Mouse (Mus musculus) CH12.LX (cell line): ENCODE measurements around the gene Tor3a. TPM values are rescaled to one million over a fixed set of nuclear protein-coding genes. Genes with fewer than 3 reads are reported as not detected.

Experiments used
- DNase-seq: peaks from one replicate; pipeline ENCODE4 v3.0.0-alpha.2; 2013; ENCODE audit errors: extremely low read depth
- H3K27ac ChIP-seq: 2 replicates; pipeline ENCODE4 v1.5.1; 2012; ENCODE audit warnings: low read depth, mild to moderate bottlenecking, control low read depth, moderate library complexity; ENCODE audit not compliant: insufficient read depth
- H3K27me3 ChIP-seq: replicated peaks from 2 replicates; pipeline ENCODE3; 2012; ENCODE audit warnings: inconsistent platforms
- H3K36me3 ChIP-seq, 2 experiments: replicated peaks in 1 of 2; 2 replicates each; pipeline versions ENCODE3 to v1.6.1; 2012; ENCODE audit warnings: inconsistent platforms in 1 of 2, low read length in 1 of 2, mild to moderate bottlenecking in 1 of 2, mixed read lengths in 1 of 2, moderate library complexity in 1 of 2; ENCODE audit not compliant: control insufficient read depth in 1 of 2, insufficient read depth in 1 of 2
- H3K4me1 ChIP-seq, 2 experiments: 2 replicates each; pipeline ENCODE4 v1.6.1; 2012; ENCODE audit warnings: inconsistent platforms in 1 of 2, moderate library complexity in 1 of 2; ENCODE audit not compliant: insufficient read depth in 2 of 2, control insufficient read depth in 1 of 2
- H3K4me2 ChIP-seq: 2 replicates; pipeline ENCODE4 v1.6.1; 2012; ENCODE audit warnings: low read depth, mild to moderate bottlenecking, control low read depth; ENCODE audit not compliant: poor library complexity, insufficient read depth, severe bottlenecking
- H3K4me3 ChIP-seq, 3 experiments: fragments of 150-350 bp in 1 of 3; sonication (generic) in 1 of 3; replicated peaks in 1 of 3; 2 replicates each; pipeline versions ENCODE3 to v1.5.1; 2011 to 2012; ENCODE audit warnings: low read depth in 2 of 3, low read length in 2 of 3, mild to moderate bottlenecking in 2 of 3, moderate library complexity in 2 of 3, control low read depth in 1 of 3, improper control_type of control experiment in 1 of 3, inconsistent platforms in 1 of 3, mixed read lengths in 1 of 3; ENCODE audit not compliant: poor library complexity in 1 of 3
- H3K79me2 ChIP-seq: replicated peaks from 2 replicates; pipeline ENCODE4 v1.6.1; 2012; ENCODE audit warnings: mild to moderate bottlenecking, moderate library complexity; ENCODE audit not compliant: control insufficient read depth, poor library complexity, insufficient read depth, severe bottlenecking; ENCODE audit errors: extremely low read depth
- H3K9ac ChIP-seq: 2 replicates; pipeline ENCODE4 v1.6.1; 2012; ENCODE audit warnings: low read depth, mild to moderate bottlenecking, control low read depth, moderate library complexity; ENCODE audit not compliant: insufficient read depth
- H3K9me3 ChIP-seq: replicated peaks from 2 replicates; pipeline ENCODE3; 2012; ENCODE audit warnings: low read length, inconsistent platforms, mixed read lengths
- CHD1 ChIP-seq: IDR thresholded peaks from 2 replicates; pipeline ENCODE4 v1.6.1; 2012; ENCODE audit warnings: low read depth, low read length, improper control_type of control experiment, inconsistent platforms
- CHD2 ChIP-seq: IDR thresholded peaks from 2 replicates; pipeline ENCODE4 v1.6.1; 2011; ENCODE audit warnings: low read length, improper control_type of control experiment
- CTCF ChIP-seq, 2 experiments: IDR thresholded peaks in 1 of 2; conservative IDR thresholded peaks in 1 of 2; 2 replicates each; pipeline ENCODE4 v1.5.1; 2011 to 2012; ENCODE audit warnings: low read depth in 2 of 2, low read length in 2 of 2, improper control_type of control experiment in 1 of 2, inconsistent platforms in 1 of 2, mild to moderate bottlenecking in 1 of 2, moderate library complexity in 1 of 2
- E2F4 ChIP-seq: IDR thresholded peaks from 2 replicates; pipeline ENCODE4 v1.6.1; 2011; ENCODE audit warnings: low read depth, low read length, improper control_type of control experiment; ENCODE audit not compliant: insufficient replicate concordance
- ELF1 ChIP-seq: IDR thresholded peaks from 2 replicates; pipeline ENCODE4 v1.6.1; 2014; ENCODE audit warnings: low read depth, mild to moderate bottlenecking, inconsistent platforms, low read length, improper control_type of control experiment
- EP300 ChIP-seq: IDR thresholded peaks from 2 replicates; pipeline ENCODE4 v1.6.1; 2011; ENCODE audit warnings: low read length, improper control_type of control experiment
- ETS1 ChIP-seq: conservative IDR thresholded peaks from 2 replicates; pipeline ENCODE4 v1.6.1; 2012; ENCODE audit warnings: low read depth, mild to moderate bottlenecking, inconsistent platforms, low read length, improper control_type of control experiment, moderate library complexity
- GABPA ChIP-seq: IDR thresholded peaks from 2 replicates; pipeline ENCODE4 v1.6.1; 2012; ENCODE audit warnings: low read depth, low read length, improper control_type of control experiment, inconsistent platforms; ENCODE audit not compliant: insufficient replicate concordance
- HCFC1 ChIP-seq: IDR thresholded peaks from 2 replicates; pipeline ENCODE4 v1.6.1; 2012; ENCODE audit warnings: low read depth, mild to moderate bottlenecking, inconsistent platforms, low read length, improper control_type of control experiment
- IRF4 ChIP-seq: IDR thresholded peaks from 2 replicates; pipeline ENCODE4 v1.6.1; 2014; ENCODE audit warnings: low read depth, mild to moderate bottlenecking, inconsistent platforms, low read length, improper control_type of control experiment
- JUND ChIP-seq: conservative IDR thresholded peaks from 2 replicates; pipeline ENCODE4 v1.6.1; 2011; ENCODE audit warnings: low read depth, low read length, improper control_type of control experiment
- KAT2A ChIP-seq: IDR thresholded peaks from 2 replicates; pipeline ENCODE4 v1.6.1; 2012; ENCODE audit warnings: low read length, improper control_type of control experiment, inconsistent platforms; ENCODE audit not compliant: insufficient replicate concordance
- MAFK ChIP-seq: IDR thresholded peaks from 2 replicates; pipeline ENCODE4 v1.6.1; 2011; ENCODE audit warnings: low read length, improper control_type of control experiment; ENCODE audit not compliant: insufficient replicate concordance
- MAX ChIP-seq: IDR thresholded peaks from 2 replicates; pipeline ENCODE4 v1.6.1; 2011; ENCODE audit warnings: low read length, improper control_type of control experiment
- MAZ ChIP-seq: IDR thresholded peaks from 2 replicates; pipeline ENCODE4 v1.6.1; 2012; ENCODE audit warnings: low read depth, mild to moderate bottlenecking, inconsistent platforms, low read length, improper control_type of control experiment, moderate library complexity
- MEF2A ChIP-seq: IDR thresholded peaks from 2 replicates; pipeline ENCODE4 v1.6.1; 2014; ENCODE audit warnings: low read depth, mild to moderate bottlenecking, inconsistent platforms, low read length, improper control_type of control experiment, borderline replicate concordance
- PAX5 ChIP-seq: IDR thresholded peaks from 2 replicates; pipeline ENCODE4 v1.6.1; 2012; ENCODE audit warnings: low read length, inconsistent platforms, mixed read lengths
- POLR2A ChIP-seq: IDR thresholded peaks from 2 replicates; pipeline ENCODE4 v1.6.1; 2011; ENCODE audit warnings: low read depth, mild to moderate bottlenecking, improper control_type of control experiment, low read length
- POLR2AphosphoS2 ChIP-seq: IDR thresholded peaks from 2 replicates; pipeline ENCODE4 v1.6.1; 2011; ENCODE audit warnings: low read depth, low read length, improper control_type of control experiment
- RAD21 ChIP-seq: IDR thresholded peaks from 2 replicates; pipeline ENCODE4 v1.6.1; 2011; ENCODE audit warnings: low read depth, mild to moderate bottlenecking, low read length, improper control_type of control experiment, moderate library complexity
- RCOR1 ChIP-seq: conservative IDR thresholded peaks from 2 replicates; pipeline ENCODE4 v1.6.1; 2012; ENCODE audit warnings: low read depth, mild to moderate bottlenecking, inconsistent platforms, low read length, improper control_type of control experiment
- SIN3A ChIP-seq: IDR thresholded peaks from 2 replicates; pipeline ENCODE4 v1.6.1; 2012; ENCODE audit warnings: low read length, improper control_type of control experiment, inconsistent platforms
- SMC3 ChIP-seq: IDR thresholded peaks from 2 replicates; pipeline ENCODE4 v1.6.1; 2011; ENCODE audit warnings: low read depth, low read length, improper control_type of control experiment
- TCF12 ChIP-seq: IDR thresholded peaks from 2 replicates; pipeline ENCODE4 v1.6.1; 2014; ENCODE audit warnings: low read depth, mild to moderate bottlenecking, inconsistent platforms, low read length, improper control_type of control experiment
- UBTF ChIP-seq: IDR thresholded peaks from 2 replicates; pipeline ENCODE4 v1.6.1; 2012; ENCODE audit warnings: low read depth, mild to moderate bottlenecking, inconsistent platforms, low read length, improper control_type of control experiment, moderate library complexity
- USF2 ChIP-seq: conservative IDR thresholded peaks from 2 replicates; pipeline ENCODE4 v1.6.1; 2011; ENCODE audit warnings: low read depth, low read length, improper control_type of control experiment
- ZMIZ1 ChIP-seq: IDR thresholded peaks from 2 replicates; pipeline ENCODE4 v1.6.1; 2012; ENCODE audit warnings: low read depth, mild to moderate bottlenecking, inconsistent platforms, low read length, improper control_type of control experiment
- ZNF384 ChIP-seq: IDR thresholded peaks from 2 replicates; pipeline ENCODE4 v1.6.1; 2012; ENCODE audit warnings: low read depth, low read length, improper control_type of control experiment, inconsistent platforms
- dilution Hi-C: fragments of 300-500 bp; cut with MboI; formaldehyde crosslinking; loops from 2 replicates; pipeline ENCODE4 v1.14.3; 2020; ENCODE audit warnings: low sequenced_read_pairs; ENCODE audit not compliant: extremely low pct_unique_long_range_greater_than_20kb, extremely low pct_ligation_motif_present
- in situ Hi-C: fragments of 300-500 bp; cut with MboI; formaldehyde crosslinking; loops from 3 replicates; pipeline ENCODE4 v1.14.3; 2019; ENCODE audit warnings: low sequenced_read_pairs, low pct_ligation_motif_present, low pct_unique_long_range_greater_than_20kb, mixed read lengths
- polyA plus RNA-seq: library from polyadenylated mRNA; unstranded; fragments of >175 nt; gene quantifications from 2 replicates; pipeline ENCODE4 v1.2.1, GENCODE M21; 2012; ENCODE audit warnings: low read depth; ENCODE audit not compliant: insufficient read length
- total RNA-seq, 2 experiments: library from RNA; depleted of rRNA; stranded (reverse); fragments of 300-350 nt in 1 of 2; fragments of >200 nt in 1 of 2; gene quantifications; 2 replicates each; pipeline ENCODE4 v1.2.3; 2012 to 2014

The Tor3a gene
- total and polyA plus RNA-seq, 3 experiments: 37.6 to 85.7 (median 53.8) TPM

GRCm38 (mm10) chr1:156717751-156718285, 43.7 kb upstream of the Tor3a start:
- Histone ChIP-seq H3K36me3 (peaks cover 3 to 24% of the 10 kb centered on the region in 2 experiments), H3K27ac (no peak overlapping the region), H3K9me3 (no peaks in the 10 kb centered on the region), H3K4me2 (peak overlapping the region; percentile 92), H3K27me3 (peaks cover 6% of the 10 kb centered on the region), H3K79me2 (peaks cover 4% of the 10 kb centered on the region), H3K9ac (peak overlapping the region; percentile 53), H3K4me3 (peak overlapping the region; percentile 75 to 93 (median 89)), H3K4me1 (peaks cover 2 to 12% of the 10 kb centered on the region in 2 experiments; a peak in 2 of 4 replicates)
- dilution Hi-C loops (no loop called here), in situ Hi-C loops (loop anchor here (10.0 kb wide), 1 partner anchor 63 kb away; no protein-coding TSS in a partner anchor)
- DNase-seq: no peak
- TF ChIP-seq MAZ (no peak), ZMIZ1 (no peak), RCOR1 (no peak), CHD2 (no peak), JUND (no peak), CHD1 (no peak), TCF12 (no peak), POLR2A (no peak), MEF2A (no peak), E2F4 (no peak), HCFC1 (no peak), POLR2AphosphoS2 (no peak), ELF1 (no peak)

DNA sequence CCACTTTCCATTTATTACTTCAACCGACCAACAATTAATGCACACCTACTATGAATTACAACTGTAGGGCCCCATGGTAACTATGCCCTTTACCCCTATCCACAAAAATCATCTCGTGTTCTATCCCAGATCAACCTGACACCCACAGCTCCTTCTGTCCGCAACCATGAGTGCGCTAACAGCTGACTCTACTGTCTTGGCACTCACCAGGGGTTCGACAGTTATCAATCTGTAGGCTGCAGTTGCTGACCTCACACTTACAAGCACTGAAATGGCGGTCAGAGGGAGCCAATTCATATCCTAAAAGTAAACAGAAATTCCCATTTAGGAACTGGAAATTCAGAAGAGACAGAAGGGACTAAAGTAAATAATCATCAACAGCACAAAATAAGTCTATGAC, 42.5 kb upstream of the Tor3a start:
- H3K4me2 ChIP-seq: no peak overlapping the region
- no peak overlapping the region for H3K9ac ChIP-seq
- no peak overlapping the region for H3K4me3 ChIP-seq
- in situ Hi-C loops (loop anchor here (10.0 kb wide), 1 partner anchor 62 kb away; no protein-coding TSS in a partner anchor), dilution Hi-C loops (no loop called here)
- H3K79me2 ChIP-seq: peaks cover 4% of the 10 kb centered on the region
- H3K4me1 ChIP-seq: peaks cover 2 to 12% of the 10 kb centered on the region in 2 experiments; a peak in 2 of 4 replicates
- no peaks in the 10 kb centered on the region for H3K9me3 ChIP-seq
- peaks cover 3 to 24% of the 10 kb centered on the region in 2 experiments for H3K36me3 ChIP-seq
- H3K27ac ChIP-seq: no peak overlapping the region
- DNase-seq: no peak
- no peak for TF ChIP-seq SMC3
- no peak for TF ChIP-seq RAD21
- no peak for TF ChIP-seq GABPA
- no peak for TF ChIP-seq JUND
- no peak for TF ChIP-seq MAX
- no peak for TF ChIP-seq MEF2A
- TF ChIP-seq USF2: no peak
- no peak for TF ChIP-seq PAX5
- TF ChIP-seq ZMIZ1: no peak
- TF ChIP-seq ZNF384: no peak
- no peak for TF ChIP-seq IRF4
- TF ChIP-seq KAT2A: no peak
- no peak for TF ChIP-seq POLR2A
- TF ChIP-seq CTCF (conservative IDR thresholded peaks at IDR 0.05 in 1 of 2, IDR thresholded peaks at IDR 0.05 in 1 of 2; ENCODE audit: low read depth in 2 of 2, low read length in 2 of 2): no peak
- no peak for TF ChIP-seq MAFK
- TF ChIP-seq SIN3A: no peak
- no peak for TF ChIP-seq UBTF
- no peak for TF ChIP-seq ETS1
- TF ChIP-seq EP300: no peak
- peaks cover 6% of the 10 kb centered on the region for H3K27me3 ChIP-seq
